Mouse (Mus musculus): ENCODE measurements around the gene Trp53tg5.

The Trp53tg5 gene

GRCm38 (mm10) chr2:164473624-164474023 lies at the start of gene Trp53tg5:
Gene Trp53tg5, minus strand, starts transcription at chr2:164473724.
- DNase-seq (ENCODE audit: extremely low read depth, low read depth), result no peak

DNA sequence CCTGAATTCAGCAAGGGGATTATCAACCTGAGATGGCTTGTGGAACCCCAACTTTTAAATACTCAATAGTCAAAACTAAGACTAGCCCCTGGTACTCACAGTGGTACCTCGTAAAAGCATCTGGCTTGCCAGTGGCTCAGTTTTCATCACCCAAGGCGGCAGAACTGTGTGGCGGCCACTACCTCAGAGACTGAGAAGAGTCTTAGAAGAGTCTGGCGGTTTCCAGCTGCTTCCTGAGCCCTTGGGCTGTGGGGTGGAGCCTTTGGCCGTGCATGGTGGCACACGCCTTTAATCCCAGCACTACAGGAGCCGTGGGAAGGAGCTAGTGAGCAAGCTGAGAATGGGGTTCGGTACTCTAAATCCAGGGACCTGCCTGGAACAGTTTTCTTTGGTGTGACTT lies 48.8 kb upstream of the Trp53tg5 start:
- DNase-seq (ENCODE audit: extremely low read depth, low read depth), result peak; percentile 22

GRCm38 (mm10) chr2:164521841-164522240 lies 48.3 kb upstream of the Trp53tg5 start:
- peak; percentile 91 for DNase-seq (ENCODE audit: extremely low read depth, low read depth)

DNA sequence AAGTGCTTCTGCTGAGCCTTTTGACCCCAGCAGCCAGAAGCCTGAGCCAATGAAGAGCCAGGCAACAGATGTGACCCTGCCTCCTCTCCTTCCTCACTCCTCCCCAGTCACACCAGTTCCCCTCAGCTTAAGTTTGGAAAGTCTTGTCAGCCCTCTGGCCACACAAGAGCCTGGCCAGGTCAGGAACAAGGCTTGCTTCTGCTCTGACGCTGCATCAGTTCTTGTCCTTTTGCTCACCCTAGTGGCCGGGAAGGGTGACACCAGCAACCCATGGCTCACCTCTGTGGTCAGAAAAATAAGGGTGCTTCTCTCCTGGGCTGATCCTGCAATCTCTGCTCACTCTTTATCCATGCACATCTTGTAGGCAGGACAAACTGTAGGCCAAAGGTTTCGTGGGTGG lies 47.3 kb upstream of the Trp53tg5 start:
- no peak for DNase-seq (ENCODE audit: extremely low read depth, low read depth)

- DNase-seq (ENCODE audit: extremely low read depth, low read depth), result no peak
Observed at GRCm38 (mm10) chr2:164519171-164519526, 45.6 kb upstream of the Trp53tg5 start.

- no peak for DNase-seq (ENCODE audit: extremely low read depth, low read depth)
Observed at GRCm38 (mm10) chr2:164518266-164519170, 45.0 kb upstream of the Trp53tg5 start.

GRCm38 (mm10) chr2:164517485-164518221 lies 44.1 kb upstream of the Trp53tg5 start:
- DNase-seq (ENCODE audit: extremely low read depth, low read depth), result no peak

DNA sequence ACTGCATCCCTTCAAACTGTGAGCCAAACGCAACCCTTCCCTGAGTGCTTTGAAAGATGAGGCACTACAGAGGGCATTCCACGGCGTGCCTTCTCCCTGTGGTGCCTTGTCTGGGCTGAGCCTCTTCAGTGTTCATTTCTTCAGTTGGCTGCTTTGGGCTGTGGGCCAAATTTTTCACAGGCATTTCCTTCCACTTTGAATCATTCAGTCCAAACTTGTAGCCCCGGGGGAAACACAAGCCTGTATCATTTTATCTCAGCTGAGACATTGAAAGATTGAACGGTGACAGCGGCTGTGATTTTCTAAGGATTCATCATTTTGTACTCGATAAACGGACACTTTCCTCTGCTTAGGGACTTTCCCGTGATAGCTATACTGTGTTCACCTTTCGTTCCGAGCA lies 43.1 kb upstream of the Trp53tg5 start:
- no peak for DNase-seq (ENCODE audit: extremely low read depth, low read depth)

DNA sequence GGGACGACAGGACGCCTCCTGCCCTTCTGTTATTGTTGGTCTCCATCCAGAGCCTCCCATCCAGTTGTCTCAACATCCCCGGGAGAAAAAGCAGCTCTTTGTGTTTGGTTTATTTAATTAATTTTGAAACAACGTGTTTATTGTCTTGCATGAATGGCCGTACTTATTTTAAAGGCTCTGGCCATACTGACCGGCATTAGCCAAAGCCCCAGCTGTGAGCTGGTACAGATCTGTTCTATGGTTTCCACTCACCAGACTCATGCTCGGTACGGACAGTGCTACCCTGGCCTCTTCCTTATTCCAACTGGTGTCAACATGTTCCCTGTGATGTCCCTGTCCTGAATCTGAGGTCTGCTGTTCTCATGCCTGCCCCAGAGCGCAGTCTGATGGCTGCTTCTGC lies 42.4 kb upstream of the Trp53tg5 start:
- no peak for DNase-seq (ENCODE audit: extremely low read depth, low read depth)

GRCm38 (mm10) chr2:164514916-164515315 lies 41.4 kb upstream of the Trp53tg5 start:
- no peak for DNase-seq (ENCODE audit: extremely low read depth, low read depth)

DNA sequence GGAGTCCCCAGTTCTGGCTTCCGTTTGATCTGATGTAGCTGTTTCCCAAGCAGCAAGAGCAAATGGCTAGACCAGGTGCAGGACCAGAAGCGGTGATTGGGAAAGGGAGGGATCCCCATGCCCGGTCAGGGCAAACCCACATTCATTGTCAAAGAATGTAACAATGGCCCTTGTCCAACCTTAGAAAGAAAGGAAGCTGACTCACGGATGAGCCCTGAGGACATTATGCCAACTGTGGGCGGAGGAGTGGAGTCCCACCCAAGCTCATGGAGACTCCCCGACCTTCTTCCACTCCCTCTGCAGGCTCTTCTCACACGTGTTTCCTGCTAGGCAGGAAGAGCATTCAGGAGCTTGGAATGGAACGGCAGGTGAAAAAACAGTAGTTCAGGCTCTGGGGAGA lies 39.9 kb upstream of the Trp53tg5 start:
- no peak for DNase-seq (ENCODE audit: extremely low read depth, low read depth)

DNA sequence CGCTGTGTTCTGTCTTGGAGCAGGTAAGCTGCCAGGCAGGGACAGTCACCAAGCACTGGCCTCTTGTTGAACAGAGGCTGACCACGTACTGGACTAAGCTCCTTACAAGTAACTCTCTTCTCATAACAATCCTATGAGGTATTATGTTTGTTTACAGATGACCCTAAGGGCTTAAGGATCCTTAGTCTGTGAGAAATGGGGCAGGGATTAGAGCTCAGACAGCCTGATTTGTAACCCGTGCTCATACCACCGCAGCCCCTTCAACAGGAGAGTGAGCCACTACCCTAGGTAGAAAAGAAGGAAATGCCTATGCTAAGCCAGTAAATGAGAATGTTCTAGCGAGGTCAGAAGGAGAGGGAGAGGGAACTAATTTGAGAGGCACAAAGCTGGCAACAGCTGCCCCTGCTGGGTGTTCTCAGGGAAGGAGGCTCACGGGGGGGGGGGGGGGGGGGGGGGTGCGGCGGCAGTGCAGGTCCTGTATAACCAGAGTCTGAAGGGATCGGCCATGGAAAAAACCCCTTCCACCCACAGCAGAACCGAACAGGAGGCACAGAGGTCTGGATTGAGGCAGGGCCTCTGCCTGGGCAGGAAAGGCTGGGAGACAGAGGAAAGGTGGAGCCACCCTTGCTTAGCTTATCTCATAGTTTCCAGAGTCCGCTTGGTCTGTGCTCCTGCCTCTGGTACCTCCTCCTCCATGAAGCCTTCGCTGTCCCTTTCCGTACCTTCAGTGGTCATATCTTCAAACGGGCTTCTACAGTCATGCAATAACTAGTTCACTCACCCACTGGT lies 38.8 kb upstream of the Trp53tg5 start:
- no peak for DNase-seq (ENCODE audit: extremely low read depth, low read depth)

- DNase-seq (ENCODE audit: extremely low read depth, low read depth), result no peak
Observed at GRCm38 (mm10) chr2:164510621-164511190, 37.2 kb upstream of the Trp53tg5 start.

- DNase-seq (ENCODE audit: extremely low read depth, low read depth), result no peak
Observed at GRCm38 (mm10) chr2:164507811-164508210, 34.3 kb upstream of the Trp53tg5 start.

DNA sequence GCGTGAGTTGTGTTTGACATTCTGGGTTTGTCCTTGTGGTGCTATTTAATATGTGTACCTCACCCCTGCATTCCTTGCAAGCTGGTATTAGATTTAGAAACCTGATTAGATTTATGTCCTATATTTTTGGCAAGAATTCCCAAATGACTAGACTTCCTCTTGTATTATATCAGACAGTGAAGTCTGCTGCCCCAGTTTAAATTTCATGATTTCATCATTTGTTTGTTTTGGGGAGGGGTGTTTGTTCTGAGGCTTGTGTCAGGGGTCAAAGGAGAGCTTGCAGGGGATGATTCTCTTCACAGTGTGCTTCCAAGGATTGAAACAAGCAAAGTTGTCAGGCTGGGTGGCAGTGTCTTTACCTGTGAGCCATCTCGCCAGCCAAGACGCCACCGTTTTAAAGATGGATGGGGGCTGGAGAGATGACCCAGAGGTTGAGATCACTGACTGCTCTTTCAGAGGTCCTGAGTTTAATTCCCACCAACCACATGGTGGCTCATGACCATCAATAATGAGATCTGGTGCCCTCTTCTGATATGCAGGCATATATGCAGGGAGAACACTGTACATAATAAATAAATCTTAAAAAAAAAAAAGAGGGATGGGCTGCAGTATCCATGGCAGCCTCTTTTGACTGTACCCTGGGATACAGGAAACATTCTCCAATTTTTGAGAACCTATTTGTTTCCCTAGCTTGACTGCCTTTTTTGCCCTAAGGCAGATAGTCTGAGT lies 32.3 kb upstream of the Trp53tg5 start:
- no peak for DNase-seq (ENCODE audit: extremely low read depth, low read depth)

- no peak for DNase-seq (ENCODE audit: extremely low read depth, low read depth)
Observed at GRCm38 (mm10) chr2:164504919-164505318, 31.4 kb upstream of the Trp53tg5 start.

- no peak for DNase-seq (ENCODE audit: extremely low read depth, low read depth)
Observed at GRCm38 (mm10) chr2:164500511-164500910, 27.0 kb upstream of the Trp53tg5 start.

GRCm38 (mm10) chr2:164499317-164499716 lies 25.8 kb upstream of the Trp53tg5 start:
- DNase-seq (ENCODE audit: extremely low read depth, low read depth), result no peak

DNA sequence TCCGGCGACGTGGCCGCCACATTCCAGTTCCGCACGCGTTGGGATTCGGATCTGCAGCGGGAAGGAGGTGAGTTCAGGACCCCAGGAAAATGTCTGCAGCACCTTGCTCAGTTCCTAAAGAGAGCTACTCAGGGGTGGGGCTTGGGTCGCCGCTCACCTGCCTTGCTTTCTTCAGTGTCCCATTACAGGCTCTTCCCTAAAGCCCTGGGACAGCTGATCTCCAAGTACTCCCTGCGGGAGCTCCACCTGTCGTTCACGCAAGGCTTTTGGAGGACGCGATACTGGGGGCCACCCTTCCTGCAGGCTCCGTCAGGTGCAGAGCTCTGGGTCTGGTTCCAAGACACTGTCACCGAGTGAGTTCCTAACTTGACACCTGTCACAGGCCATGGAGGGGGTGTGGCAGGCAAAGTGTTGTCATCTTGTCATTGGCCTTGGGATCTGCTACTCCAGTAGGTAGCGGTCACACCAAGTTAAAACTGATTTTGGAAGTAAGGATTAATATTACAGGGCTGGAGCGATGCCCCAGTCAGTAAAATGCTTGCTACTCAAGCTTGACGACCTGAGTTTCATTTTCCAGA lies 24.3 kb upstream of the Trp53tg5 start:
- DNase-seq (ENCODE audit: extremely low read depth, low read depth), result no peak
